Mouse (Mus musculus) left cerebral cortex, adult 8-10 months (tissue): Measurements from ENCODE around the gene Amy2a2. TPM values are rescaled to one million over a fixed set of nuclear protein-coding genes. Genes with fewer than 3 reads are reported as not detected.
"Not testable (repeated sequence)": the region's sequence is repeated elsewhere in the genome, so short reads cannot be mapped to it uniquely, and the experiment has no call there.

Experiments used
- DNase-seq, 2 experiments: peaks; one replicate each; pipeline ENCODE4 v3.0.0; 2022; ENCODE audit warnings: low spot score in 2 of 2
- total RNA-seq, 4 experiments: library from RNA; stranded (reverse); gene quantifications; 2 replicates each; pipeline ENCODE4 v1.2.4; 2022

Gene Amy2a2
- not detected for total RNA-seq

- DNase-seq: not testable (repeated sequence)
Measured at GRCm38 (mm10) chr3:113356558-113356957, at the start of gene Amy2a2. TSS of gene Amy2a2 (minus strand) at chr3:113356658.

- not testable (repeated sequence) for DNase-seq
Measured at GRCm38 (mm10) chr3:113345484-113345883, 11.0 kb downstream of the Amy2a2 start.

GRCm38 (mm10) chr3:113323952-113324351, 32.5 kb downstream of the Amy2a2 start, which contains the start of gene Amy2a3:
TSS of gene Amy2a3 (minus strand) at chr3:113324052.
- DNase-seq: not testable (repeated sequence)

- DNase-seq: not testable (repeated sequence)
Measured at GRCm38 (mm10) chr3:113312937-113313336, 43.5 kb downstream of the Amy2a2 start.

Other genes with a start within 250 kb of the Amy2a2 start
- under 1 TPM; 0.14 to 0.28 (median 0.22) TPM for gene Amy2a5, start 97.8 kb downstream of the Amy2a2 start, total RNA-seq
- gene Amy2a4, start 65.2 kb downstream of the Amy2a2 start, total RNA-seq: not detected
- not detected for gene Amy2a3, start 32.6 kb downstream of the Amy2a2 start, total RNA-seq
- gene Amy2a1, start 175.8 kb upstream of the Amy2a2 start, total RNA-seq: not detected